Mouse (Mus musculus): ENCODE measurements around the gene Myo7a.
A peak's percentile ranks its signal among the peaks of the same experiment; 100 is the strongest.

Myo7a gene

DNA sequence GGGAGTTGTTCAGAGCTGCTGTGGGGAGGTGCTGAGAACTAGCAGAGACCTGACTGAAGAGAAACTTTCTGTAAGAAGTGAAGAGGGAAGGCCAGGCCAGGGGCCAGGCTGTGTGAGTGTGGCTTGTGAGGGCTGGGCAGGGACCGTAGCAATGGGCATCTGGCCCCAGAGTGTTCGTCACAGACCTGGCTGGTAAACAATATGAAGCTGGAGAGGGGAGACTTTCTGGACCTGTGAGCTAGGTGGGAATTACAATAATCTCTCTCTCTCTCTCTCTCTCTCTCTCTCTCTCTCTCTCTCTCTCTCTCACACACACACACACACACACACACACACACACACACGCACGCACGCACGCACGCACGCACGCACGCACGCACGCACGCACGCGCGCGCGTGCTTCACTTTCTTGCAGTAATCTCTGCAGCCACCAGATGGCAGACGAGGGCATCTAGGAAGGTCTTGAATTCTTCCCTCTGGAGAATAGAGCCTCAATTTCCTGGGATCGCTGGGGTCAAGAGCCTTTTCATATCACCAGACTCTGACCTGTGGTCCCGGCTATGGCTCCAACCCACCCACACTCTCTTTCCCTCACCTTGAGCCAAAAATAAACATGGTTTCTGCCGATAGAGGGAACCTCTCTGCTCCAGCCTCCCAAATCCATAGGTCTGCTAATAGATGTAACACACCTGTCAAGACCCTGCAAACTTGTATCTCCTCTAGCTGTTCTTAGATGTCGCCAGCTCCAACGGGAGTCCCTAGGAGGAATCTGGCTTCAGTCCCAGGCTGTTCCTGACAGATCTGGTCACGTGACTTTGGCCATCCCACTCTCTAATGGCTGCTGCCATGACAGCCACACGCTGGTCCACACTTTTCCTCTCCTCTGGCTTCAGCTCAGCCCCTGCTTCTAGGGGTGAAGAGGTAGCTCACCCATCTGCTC is 16.1 kb downstream of the Myo7a start:
- peak; percentile 87 for DNase-seq (ENCODE audit: low spot score)

DNA sequence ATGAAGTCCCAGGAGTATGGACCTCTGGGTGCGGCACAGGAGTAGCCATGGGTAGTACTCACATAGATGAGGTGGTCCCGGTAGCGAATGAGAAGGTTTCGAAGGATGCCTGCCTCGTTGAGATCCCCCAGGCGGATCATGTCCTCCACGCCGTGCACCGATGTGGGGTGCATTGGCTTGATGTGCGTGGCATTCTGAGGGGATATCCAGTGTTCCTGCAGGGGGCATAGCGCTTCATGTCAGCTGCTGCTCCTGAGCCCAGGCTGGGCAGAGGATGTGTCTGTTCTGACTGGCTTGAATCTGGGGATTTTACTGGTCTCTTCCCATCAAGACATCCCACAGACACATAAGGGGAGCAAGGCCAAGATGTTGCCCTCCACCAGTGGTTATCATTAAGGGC is 16.8 kb downstream of the Myo7a start:
- no peak for DNase-seq (ENCODE audit: low spot score)

GRCm38 (mm10) chr7:98097557-98097956 is 21.8 kb downstream of the Myo7a start:
- DNase-seq (ENCODE audit: low spot score), result no peak

GRCm38 (mm10) chr7:98095852-98096251 is 23.5 kb downstream of the Myo7a start:
- DNase-seq (ENCODE audit: low spot score), result no peak

- peak; percentile 40 for DNase-seq (ENCODE audit: low spot score)
Measured at GRCm38 (mm10) chr7:98086346-98086745, 33.0 kb downstream of the Myo7a start.

GRCm38 (mm10) chr7:98085314-98085713 is 34.0 kb downstream of the Myo7a start:
- no peak for DNase-seq (ENCODE audit: low spot score)

GRCm38 (mm10) chr7:98084541-98085293 is 34.6 kb downstream of the Myo7a start:
- DNase-seq (ENCODE audit: low spot score), result peak; percentile 18

DNA sequence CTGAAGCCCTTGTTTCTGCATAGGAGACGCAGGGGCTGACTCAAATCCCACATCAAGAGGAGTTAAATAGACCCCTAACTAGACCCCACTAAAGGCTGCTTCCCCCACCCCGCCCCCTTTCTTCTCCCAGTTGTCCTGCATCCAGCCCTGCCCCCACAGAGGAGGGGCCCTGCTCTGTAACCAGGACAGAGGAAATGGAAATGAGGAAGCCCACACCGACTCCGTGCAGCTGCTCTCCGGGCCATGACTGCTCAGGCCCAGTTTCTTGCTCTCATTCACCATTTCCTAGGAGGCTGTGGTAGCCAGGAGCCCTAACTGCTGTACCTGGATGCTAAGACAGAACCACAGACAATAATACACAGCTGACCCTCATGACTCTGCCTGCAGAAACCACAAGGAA is 36.9 kb downstream of the Myo7a start:
- DNase-seq (ENCODE audit: low spot score), result peak; percentile 44

GRCm38 (mm10) chr7:98077453-98077852 is 41.9 kb downstream of the Myo7a start:
- no peak for DNase-seq (ENCODE audit: low spot score)

DNA sequence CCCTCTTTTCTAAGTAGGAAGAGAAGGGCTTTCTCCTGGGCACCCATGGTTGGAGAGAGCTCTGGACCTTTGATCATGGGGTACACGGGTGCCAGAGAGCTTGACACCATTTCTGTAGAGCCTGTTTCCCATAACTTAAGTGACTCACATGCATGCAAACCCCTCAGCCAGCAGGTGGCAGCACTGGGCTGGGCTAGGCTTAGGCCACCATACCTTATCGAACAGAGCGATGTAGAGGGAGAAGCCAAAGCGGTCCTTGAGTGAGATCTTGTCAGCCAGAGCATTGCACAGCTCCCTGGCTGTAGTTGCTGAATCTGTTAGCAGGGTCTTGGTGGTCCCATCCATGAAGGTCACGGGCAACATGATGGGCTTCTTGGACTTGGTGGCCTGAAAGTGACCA is 47.7 kb downstream of the Myo7a start:
- DNase-seq (ENCODE audit: low spot score), result peak; percentile 94

DNA sequence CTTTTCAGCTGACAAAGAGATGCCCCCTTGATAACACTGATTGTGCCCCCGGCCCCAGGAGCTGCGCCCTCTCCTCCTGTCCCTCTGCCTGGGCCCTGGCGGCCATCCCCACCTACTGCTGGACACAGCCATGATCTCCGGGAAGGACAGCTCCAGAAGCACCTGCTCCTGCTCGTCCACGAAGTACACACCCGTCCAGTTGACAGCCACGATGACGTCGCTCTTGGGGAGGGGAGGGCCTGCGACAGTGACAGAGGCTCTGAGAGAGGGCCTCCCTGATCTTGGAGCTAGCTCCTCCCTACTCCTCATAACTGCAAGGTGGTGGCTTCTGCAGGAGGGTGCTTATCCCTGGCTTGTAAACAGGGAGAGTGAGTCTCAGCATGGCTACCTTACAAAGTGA is 53.1 kb downstream of the Myo7a start:
- DNase-seq (ENCODE audit: low spot score), result no peak

DNA sequence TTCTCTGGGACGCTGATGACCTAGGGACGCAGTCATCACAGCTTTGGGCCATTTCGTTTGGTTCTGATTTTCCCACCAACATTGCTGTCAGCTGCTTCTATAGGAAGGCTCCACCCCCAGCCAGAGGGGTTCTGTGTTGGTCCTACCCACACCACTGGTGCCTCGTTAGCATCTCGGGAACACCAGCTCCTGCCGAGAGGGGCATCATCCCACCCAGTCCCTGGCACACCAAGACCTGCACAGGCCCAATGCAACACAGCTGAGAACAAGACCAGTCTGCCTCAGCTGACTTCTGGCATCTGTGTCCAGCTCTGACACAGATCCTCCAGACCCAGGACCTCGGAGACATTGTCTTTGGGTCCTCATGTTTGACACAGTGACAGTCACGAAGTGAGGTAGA is 64.4 kb downstream of the Myo7a start:
- no peak for DNase-seq (ENCODE audit: low spot score)

GRCm38 (mm10) chr7:98054461-98054860 is 64.9 kb downstream of the Myo7a start:
- DNase-seq (ENCODE audit: low spot score), result no peak

DNA sequence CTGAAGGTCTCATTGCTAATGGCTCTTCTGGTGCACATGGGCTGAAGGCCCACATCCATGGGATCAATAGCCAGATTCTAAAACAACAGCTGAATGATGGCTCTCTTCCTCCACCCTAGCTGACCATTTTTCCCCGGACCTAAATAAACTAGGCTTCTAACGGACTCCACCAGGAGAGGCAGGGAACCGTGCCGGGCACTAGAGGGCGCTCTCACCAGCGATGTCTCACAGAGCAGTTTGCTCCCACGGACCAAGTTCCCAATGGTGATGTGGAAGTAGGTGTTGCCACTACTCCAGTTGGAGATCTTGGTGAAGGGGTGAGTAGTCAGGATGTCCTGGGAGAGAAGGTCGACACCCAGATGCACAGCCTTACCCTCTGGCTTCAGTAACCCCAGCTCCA is 67.3 kb downstream of the Myo7a start:
- DNase-seq (ENCODE audit: low spot score), result peak; percentile 76

GRCm38 (mm10) chr7:98048101-98048824 is 71.1 kb downstream of the Myo7a start:
- DNase-seq (ENCODE audit: low spot score), result no peak

GRCm38 (mm10) chr7:98002617-98003016 is 116.7 kb downstream of the Myo7a start:
- no peak for DNase-seq (ENCODE audit: low spot score)

Measured in embryo, embryonic 10 days (tissue).